Mouse (Mus musculus): ENCODE measurements around the gene Wdr24.
"Not testable (repeated sequence)": the region's sequence is repeated elsewhere in the genome, so short reads cannot be mapped to it uniquely, and the experiment has no call there.

- not testable (repeated sequence) for TF ChIP-seq CTCF (IDR thresholded peaks at IDR 0.05; ENCODE audit: insufficient read depth, low read length); POLR2A (IDR thresholded peaks at IDR 0.05; ENCODE audit: borderline replicate concordance, extremely low read depth, low read depth, low read length)
Observed at GRCm38 (mm10) chr17:25807452-25807851, 16.0 kb upstream of the Wdr24 start.
